Mouse (Mus musculus) urinary bladder, postnatal 36 days (tissue): ENCODE results near the gene Dlgap1.
A peak's percentile ranks its signal among the peaks of the same experiment; 100 is the strongest.

Experiments used
- DNase-seq, 2 experiments: peaks; one replicate each; pipeline ENCODE4 v3.0.0; 2022; ENCODE audit warnings: low spot score in 2 of 2, mixed read lengths in 1 of 2

The Dlgap1 gene

DNA sequence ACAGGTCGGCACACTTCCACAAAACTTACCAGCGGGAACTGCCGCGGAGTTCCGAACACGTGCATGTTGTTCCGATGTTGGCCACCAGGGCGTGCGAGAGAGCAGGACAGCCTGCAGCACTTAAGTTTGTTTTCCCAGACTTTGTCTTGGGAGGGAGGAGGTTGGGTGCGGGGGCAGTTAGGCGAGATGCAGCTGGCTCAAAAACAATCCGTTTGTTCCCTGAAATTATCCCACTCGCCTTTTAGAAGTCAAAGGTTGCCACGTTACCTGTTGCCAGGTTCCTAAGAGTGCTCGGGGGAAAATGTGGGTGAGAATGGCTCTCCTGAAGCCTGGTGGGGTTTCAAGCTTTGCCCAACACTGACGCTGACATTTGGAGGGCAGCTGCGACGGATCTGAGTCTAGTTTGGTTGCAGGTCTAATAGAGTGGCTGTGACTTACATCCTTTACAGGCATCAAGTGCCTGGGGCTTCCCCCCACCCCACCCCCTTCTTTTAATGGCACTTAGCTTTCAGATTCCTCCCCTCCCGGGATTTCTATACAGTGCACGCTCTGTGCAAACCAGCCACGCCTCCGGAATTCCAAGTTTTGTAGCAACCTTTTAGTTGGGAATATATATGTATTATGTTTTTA, 786.3 kb downstream of the Dlgap1 start:
- peak; percentile 90 to 91 for DNase-seq

DNA sequence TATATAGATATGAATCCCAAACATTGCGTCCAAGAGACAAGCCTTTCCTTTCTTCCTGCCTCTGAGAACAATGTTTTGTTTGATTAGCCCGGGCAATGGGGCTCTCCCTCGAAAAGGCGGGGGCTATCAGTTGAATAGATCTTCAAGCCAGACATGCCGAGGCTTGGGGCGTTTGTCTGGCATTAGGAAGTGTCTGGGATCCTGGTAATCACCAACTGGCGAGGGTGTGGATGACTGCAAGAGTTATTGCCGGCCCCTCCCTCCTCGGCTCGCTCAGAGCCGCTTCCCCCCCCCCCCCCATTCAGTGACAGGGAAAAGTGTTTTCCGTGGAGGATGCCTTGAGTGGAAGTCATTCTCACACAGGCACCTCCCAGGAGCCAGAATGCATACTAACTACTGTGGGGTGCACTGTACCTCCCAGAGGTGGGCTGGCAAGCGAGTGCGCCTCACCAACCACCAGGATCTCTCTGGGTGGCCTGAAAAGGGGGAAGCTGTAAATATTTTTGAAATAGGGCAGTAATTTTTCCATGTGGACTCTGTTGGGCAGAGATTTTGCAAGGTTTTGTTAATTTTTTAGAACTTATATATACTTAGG, 786.9 kb downstream of the Dlgap1 start:
- DNase-seq: peak; percentile 54 to 59

DNA sequence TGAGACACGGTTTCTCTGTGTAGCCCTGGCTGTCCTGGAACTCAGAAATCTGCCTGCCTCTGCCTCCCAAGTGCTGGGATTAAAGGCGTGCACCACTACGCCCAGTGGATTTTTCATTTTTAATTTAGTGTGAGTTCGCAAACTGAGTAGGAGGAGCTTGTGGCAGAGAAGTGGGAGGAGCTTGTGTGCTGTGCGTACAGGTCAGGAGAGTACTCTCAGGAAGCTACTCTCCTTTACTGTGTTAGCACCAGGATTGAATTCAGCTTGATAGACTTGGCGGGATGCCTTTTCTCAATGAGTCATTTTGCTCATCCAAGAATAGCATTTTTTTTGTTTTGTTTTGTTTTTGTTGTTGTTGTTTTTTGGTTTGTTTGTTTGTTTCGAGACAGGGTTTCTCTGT, 793.1 kb downstream of the Dlgap1 start:
- no peak for DNase-seq

DNA sequence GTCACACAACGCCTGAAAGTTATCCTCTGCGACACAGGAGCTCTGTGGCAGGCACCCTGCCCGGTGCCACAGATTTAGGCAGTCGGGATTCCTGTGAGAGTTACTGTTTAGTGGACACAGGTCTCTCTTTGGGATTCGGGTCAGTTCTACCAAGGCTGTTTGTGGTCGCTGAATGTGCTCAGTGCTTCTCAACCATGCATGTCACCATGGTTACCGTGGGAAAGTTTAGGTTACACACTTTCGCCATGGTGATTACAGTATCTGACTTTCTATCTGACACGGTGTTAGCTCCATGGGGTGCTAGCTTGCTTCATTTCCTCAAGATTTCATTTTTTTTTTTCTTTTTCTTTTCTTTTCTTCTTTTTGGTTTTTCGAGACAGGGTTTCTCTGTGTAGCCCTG, 793.8 kb downstream of the Dlgap1 start:
- DNase-seq: no peak

DNA sequence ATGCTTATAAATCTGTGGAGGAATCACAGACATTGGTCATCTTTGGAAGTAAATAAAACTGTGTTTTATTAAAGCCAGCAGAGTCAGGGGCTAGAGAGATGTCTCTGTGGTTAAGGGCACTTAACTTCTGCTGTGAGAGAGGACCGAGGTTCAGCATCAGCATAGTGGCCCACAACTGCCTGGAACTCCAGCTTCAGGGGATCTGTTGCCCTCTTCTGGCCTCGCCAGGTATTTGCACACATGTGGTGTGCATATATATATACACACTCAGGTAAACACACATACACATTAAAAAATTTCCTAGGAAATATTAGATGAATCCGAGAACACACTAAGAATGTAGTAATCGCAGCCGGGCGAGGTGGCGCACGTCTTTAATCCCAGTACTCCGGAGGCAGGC, 796.5 kb downstream of the Dlgap1 start:
- no peak for DNase-seq

DNA sequence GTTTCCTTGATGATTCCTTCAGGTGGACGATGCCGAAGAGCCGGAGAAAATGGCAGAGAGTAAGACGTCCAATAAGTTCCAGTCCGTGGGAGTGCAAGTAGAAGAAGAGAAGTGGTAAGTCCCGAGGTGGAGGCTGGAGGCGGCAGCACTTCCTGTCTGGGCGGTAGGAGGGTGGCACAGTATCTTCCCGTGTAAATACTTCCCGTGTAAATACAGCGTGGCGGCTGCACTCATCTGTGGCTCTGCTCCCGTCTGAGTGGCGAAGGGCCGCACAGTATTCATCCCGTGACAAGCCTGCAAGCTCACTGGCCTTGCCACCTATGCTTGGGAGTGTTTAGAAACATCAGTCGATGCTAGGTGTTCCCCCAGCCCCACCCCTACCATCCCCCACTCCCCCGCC, 797.1 kb downstream of the Dlgap1 start:
- no peak for DNase-seq

DNA sequence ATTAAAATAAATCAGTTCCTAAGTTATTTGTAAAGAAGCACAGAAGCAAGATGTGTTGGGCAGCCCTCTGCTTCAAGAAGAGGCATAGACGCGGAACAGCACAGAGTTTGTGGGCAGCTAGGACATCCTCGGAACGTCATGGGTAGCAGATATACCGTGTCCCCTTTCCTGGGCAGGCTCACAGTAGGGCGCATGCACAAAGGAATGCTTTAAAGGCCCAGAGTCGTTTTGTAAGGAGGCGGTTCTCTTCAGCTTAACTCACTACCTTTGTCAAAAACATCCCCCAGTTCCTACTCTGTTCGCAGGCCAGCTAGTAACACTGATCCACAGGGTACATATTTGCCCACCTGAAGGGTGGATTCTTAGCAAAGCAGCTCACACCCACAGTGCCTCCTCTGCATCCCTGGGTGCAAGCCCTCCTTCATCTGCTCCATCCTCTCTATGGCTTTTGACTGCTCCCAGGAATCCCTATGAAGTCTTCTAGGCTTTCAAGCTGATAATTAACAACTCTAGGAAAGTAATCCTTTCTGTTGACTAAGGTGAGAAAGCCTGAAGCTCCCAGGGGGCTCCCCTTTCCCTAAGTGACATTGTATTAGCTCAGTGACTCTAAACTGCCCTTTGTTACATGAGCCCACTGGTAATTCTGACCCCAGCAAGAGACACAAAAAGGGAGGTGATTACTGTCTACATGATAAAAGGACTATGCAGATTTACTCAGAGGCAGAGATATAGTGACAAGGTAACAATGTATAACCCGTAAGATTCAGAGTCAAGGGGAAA, 803.4 kb downstream of the Dlgap1 start:
- no peak for DNase-seq

DNA sequence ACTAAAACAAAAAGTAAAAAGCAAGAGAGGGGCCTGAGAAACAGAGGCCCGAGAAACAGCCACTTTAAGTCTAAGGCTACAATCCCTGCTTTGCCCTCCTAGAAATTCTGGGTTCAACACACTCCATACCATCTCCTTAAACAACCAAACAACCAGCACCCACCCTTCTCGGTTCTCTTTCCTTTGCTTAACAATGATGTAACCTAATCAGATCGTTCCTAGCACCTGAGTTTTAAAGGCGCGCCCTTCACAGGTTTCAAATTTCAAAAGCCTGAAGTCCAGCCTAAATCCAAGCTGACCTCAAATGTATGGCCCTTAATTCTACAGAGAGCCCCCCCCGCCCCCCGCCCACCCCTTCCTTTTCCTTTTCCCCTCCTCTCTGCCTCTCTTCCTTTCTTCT, 810.9 kb downstream of the Dlgap1 start:
- no peak for DNase-seq

DNA sequence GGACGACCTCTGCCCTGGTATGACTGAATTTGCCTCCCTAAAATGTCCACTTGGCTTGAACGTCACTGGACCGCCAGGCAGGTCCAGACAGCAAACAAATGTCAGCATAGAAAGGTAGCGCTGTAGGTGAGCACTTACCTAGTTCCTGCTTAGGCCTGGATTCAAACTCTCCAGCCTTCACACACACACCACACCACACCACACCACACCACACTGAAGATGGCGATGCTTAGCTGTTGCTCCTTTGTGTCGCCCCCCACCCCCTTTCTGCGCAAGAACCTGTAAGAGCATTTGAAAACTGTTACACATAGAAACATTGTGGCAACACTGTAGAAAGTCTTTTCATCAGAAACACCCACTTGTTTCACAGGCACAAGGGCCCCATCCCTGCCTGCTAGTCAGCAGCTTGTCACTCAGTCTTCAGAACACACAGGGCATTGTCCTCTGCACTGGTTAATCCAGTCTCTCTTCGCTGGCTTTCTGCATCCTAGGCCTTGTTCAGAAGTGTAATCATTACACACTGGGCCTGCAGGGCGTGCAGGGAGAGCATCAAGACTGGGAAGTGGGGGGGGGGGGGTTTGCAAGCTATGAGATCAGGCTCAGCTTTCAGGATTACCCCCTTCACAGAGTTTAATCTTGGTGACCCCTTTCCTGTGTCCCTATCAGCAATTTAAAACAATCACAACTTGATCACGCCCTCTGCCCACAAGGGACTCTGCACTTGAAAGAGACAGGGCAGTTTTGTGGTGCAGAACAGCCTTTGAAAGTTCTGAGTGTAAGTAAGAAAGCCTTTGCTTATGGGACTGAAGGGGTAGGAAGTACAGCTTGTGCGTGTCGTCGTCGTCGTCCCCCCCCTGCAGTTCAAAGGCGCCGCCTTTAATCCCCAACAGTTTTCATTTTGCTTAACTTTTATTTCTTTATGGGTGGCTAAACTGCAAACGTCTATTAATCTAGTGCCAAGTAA, 812.1 kb downstream of the Dlgap1 start:
- DNase-seq: no peak

DNA sequence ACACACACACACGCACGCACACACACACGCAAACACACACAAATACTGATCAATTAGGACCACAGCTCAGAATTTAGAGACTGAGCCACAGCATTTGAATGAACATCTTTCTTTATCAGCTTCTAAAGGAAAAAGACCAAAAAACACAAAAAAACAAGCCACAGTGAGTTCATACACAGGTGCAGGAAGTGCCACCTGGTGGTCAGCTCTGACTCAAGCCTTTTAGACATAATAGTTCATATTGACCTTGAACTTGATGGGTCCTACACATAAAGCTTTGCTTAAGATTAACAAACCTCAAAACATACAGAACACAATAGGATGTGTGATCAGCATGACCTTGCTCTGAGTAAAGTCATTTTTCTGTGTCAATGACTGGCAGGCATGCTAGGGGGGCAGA, 814.4 kb downstream of the Dlgap1 start:
- DNase-seq: no peak

DNA sequence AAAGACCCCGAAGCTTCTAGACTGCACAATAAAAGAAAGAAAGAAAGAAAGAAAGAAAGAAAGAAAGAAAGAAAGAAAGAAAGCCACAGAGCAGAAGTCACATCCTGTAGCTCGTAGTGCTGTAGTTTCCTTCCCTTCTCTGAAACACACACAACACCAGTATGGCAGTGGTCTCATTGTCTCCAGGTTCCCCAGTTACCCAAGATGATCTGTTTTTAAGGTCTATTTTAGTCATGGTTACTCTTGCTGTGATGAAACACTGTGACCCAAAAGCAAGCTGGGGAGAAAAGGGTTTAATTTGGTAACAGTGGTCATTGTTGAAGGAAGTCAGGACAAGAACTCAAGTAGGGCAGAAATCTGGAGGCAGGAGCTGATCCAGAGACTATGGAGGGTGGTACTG, 818.5 kb downstream of the Dlgap1 start:
- DNase-seq: no peak

DNA sequence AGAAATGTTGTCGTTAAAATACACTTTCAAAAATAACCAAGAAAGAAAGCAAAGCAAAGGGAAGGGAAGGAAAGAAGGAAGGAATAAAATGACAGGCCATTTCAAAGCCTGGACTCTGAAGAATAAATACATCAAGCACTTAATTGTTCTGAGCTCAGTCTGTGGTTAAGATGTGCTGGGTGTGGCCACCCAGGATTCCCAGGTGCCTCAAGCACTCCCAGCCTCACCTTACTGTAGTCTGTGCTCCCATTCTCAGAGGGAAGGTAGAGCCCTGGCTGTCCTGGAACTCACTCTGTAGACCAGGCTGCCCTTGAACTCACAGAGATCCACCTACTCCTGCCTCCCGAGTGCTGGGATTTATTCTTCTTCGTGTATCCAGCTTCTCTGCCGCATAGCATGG, 821.9 kb downstream of the Dlgap1 start:
- DNase-seq: no peak

DNA sequence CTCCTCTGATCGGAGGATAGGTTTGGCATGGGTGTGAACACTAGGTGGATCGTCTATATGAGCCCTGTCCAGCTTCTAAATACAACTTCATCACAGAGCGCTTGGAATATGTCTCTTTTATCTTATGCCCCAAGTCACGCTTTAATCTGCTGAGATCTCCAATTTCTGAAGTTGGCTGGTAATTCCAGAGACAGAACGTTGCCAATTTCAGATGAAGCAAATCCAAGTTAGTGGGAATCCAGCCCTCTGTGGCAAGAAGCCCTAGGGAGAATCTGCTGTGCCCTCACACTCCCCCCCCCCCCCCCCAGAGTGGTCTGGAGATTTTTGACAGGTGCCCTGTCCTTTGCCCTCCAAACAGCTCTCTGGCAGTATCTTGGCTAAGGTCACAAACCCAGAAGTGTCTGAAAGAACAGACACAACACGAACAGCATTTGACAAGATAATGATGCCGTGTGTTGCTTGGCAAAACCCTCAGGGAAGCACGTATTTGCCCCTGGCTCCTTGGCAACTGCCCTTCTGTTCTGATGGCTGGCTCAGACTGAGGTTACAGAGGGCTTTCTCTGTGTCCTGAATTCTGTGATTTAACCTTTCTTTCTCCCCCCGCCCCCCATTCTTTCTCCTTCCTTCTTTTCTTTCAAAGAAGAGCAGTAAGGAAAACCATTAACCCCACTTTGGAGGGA, 822.9 kb downstream of the Dlgap1 start:
- no peak for DNase-seq

DNA sequence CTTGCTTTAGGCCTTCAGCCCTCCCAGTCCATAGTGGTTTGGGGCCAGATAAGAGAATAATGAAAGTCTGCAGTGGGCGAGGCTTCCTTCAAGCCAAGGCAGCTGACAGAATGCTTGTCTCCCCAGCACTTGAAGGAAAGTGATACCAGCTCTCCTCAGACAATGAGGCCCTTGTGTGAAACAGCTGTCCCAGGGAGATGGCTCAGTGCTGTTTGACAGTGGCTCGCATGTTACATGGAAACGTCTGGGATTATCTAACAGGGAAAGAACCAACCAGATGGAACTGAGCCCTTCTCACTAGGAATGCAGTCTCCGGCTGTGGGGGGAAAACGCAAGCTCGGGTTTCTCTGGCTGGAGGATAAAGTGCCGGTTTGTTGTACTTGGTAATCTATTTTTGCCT, 825.4 kb downstream of the Dlgap1 start:
- no peak for DNase-seq

DNA sequence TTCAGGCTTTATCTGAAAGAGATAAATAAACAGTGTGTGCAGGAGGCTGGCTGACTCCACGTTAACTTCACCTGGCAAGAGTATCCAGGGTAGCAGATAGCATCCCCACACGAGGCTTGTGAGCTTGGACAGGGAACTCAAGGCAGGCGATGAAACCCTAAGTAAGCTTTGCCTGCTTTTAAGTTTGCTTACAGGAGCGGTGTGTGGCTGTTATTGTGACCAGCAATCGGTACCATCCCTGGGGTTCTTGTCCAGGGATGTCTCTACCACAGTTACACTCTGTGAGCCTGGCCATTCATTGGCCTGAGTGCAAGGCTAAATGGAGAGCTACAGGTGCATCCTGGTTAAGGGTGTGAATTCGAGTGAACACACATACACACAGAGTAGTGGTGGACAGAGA, 825.8 kb downstream of the Dlgap1 start:
- DNase-seq: no peak

DNA sequence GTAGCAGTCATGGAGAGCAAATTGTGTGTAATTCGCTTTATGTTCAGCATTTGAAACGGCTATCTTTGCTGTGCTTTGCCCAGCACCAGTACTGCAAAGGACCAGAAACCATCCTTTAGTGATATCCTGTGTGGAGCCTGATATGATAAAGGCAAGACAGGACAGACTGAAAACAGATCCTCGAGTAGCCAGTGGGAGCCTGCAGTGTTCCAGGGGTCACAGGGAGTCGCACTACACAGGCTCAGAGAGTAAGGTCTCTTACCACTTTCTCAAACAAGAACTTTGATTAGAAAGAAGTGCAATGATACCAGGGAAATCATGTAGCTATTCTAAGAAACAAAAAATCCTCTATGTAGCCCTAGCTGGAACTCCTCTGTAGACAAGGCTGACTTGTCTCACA, 826.3 kb downstream of the Dlgap1 start:
- DNase-seq: no peak

DNA sequence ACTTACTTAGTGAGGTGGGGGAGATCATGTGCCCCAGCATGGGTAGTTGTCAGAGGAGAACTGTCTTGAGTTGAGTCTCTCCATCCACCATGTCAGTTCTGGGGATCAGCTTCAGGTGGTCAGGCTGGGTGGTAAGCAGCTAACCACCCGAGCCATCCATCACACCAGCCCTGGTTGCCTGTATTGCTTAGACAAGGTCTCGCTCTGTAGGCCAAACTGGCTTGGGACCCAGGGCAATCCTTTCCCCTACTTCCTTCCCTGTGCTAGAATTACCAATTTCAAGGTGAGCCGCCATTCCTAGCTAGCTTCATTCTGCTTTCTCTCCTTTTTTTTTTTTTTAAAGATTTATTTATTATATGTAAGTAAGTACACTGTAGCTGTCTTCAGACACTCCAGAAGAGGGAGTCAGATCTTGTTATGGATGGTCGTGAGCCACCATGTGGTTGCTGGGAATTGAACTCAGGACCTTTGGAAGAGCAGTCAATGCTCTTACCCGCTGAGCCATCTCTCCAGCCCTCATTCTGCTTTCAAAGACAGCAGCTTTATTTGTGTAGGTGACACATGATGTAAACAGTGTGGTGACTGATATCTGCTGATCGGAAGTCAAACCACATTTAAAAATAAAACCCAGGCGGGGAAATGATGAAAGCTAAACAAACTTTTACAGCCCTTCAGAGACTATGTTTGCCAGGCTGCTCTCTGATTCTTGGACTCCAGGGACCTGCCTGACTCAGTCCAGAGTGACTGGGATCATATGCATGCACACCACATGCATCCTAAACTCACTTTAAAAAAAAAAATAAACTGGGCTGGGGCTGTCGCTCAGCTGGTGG, 828.3 kb downstream of the Dlgap1 start:
- no peak for DNase-seq

DNA sequence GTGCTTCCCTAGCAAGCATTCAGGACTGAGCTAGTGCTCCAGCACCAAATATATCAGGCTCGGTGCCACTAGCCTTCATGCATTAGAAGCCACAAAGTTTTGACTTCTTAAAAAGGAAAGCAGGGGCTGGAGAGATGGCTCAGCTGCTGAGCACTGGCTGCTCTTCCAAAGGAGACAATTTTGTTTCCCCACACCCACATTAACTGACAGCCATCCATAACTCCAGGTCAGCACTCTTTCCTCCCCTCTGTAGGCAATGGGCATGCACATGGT, 828.8 kb downstream of the Dlgap1 start:
- no peak for DNase-seq

DNA sequence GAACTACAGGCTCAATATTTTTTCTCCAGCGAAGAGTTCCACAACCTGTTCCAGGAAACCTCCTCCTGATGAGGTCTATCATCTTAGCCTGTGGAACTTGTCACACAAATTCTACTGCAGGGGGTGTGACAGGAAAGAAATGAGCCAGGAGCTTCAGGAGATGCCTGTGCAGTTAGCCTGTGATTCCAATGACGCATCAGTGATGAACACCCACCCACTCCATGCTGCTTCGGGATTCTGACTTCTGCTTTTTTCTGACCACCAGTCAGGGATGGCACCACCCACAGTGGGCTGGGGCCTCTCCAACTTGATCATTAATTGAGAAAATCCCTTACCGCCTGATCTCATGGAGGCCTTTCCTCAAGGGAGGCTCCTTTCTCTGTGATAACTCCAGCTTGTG, 830.4 kb downstream of the Dlgap1 start:
- no peak for DNase-seq

DNA sequence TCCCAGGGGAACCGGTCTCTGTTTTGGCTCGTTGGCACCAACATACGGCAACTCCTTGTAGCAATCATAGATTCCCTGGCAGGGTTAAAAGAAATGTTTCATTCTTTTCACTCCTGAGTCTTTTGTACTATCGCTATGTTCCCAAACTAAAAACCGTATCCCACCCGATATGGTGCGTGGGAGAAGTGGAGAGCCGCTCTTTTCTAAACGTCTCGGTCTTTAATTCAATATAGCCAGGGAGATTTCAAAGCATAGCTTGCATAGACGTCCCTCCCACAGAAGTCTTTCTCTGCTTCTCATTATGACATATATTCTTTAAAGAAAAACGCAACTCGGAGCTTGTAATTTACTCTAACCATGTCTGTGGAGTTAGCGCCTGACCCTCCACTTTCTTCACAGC, 833.1 kb downstream of the Dlgap1 start:
- no peak for DNase-seq

DNA sequence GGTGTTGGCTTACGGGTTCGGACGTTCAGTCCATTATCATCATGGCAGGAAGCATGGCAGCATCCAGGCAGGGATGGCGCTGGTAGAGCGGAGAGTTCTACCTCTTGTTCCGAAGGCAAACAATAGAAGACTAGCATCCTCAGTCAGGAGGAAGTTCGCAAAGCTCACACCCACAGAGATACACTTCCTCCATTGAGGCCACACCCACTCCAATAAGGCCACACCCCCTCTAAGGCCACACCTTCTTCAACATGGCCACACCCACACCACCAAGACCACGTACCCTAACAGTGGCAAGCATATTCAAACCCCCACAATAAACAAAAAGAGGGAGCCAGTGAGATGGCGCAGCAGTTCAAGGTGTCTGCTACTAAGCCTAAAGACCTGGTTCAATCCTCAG, 837.0 kb downstream of the Dlgap1 start:
- no peak for DNase-seq
